Mouse (Mus musculus): ENCODE measurements around the gene Nphp4.

DNA sequence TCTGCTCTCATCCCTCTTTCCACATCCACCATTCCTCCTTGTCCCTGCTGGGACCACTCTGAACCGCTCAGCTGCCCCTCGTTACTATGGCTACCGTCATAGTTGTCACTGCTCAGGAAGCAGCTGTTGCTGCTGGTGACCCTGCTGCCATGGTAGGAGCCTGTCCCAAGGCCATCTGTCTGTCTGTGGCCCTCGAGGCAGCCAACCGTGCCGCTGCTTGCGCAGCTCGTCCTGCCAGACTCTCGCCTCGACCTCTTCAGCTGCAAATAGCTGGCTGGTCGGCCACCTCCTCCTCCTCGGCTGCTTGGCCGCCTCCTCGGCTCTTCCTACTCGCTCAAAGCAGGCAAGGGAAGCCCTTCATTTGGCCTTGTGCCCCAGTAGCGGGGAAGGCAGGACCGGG, 81.7 kb downstream of the Nphp4 start:
- TF ChIP-seq POLR2A (IDR thresholded peaks at IDR 0.05; ENCODE audit: borderline replicate concordance, extremely low read depth, low read depth, low read length) (no peak), CTCF (IDR thresholded peaks at IDR 0.05; ENCODE audit: insufficient read depth, low read length) (no peak)
